Mouse (Mus musculus): ENCODE results near the gene Noa1.

DNA sequence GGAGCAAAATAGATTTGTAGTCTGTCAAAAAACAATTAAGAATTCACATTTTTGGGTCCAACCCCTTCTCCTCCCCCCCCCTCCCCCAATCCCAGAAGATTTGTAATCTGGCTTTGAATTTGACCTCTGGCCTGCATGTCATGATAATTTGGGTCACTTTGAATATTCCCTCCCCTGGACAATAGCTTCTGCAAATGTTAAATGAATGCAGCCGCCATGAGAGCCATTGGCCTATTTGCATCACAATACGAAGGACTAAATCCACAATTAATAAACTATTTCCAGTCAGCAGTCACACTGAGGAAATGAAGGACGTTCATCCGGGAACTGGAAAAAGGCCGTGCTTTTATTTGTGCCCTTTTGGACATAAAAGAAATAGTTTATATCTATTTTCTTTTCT lies 47.8 kb downstream of the Noa1 start:
- TF ChIP-seq CTCF (IDR thresholded peaks at IDR 0.05; ENCODE audit: low read depth, low read length), result no peak
- no peak for TF ChIP-seq POLR2A (IDR thresholded peaks at IDR 0.05; ENCODE audit: insufficient read depth, low read length)
- peak; percentile 47; the same call in 1 of the 2 replicates for TF ChIP-seq EP300 (IDR thresholded peaks at IDR 0.05; ENCODE audit: insufficient read depth, low read depth, low read length)
